Mouse (Mus musculus) urinary bladder, adult 2 months (tissue): ENCODE measurements around the gene Coa3. TPM values are rescaled to one million over a fixed set of nuclear protein-coding genes. Genes with fewer than 3 reads are reported as not detected.

Source experiments
- DNase-seq: peaks from one replicate; pipeline ENCODE4 v3.0.0; 2022; ENCODE audit warnings: low spot score
- polyA plus RNA-seq: library from polyadenylated mRNA; depleted of rRNA; stranded (reverse); fragments of >200 nt; gene quantifications from 2 replicates; pipeline ENCODE4 v1.2.3, GENCODE M21; 2012

The Coa3 gene
- polyA plus RNA-seq, 1 experiment, result 155 TPM

DNA sequence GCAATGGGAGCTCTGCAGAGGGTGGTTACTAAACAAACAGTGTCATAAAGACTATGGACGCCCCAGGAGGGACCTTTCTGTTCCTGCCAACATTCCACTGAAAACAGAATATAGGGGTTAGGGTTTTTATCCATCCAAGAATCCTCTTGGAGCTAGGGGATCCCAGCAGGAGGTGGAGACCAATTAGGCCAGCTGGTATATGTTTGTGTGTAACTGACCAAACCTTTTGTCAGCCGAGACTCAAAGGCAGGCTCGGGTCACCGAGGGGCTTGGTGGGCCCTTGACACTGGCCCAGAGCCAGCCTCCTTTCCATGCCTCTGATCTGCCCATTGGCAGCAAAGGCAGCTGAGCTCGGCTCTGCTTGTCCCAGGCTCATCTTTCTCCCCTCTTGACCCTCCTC lies 4.0 kb upstream of the Coa3 start:
- DNase-seq, result no peak

DNA sequence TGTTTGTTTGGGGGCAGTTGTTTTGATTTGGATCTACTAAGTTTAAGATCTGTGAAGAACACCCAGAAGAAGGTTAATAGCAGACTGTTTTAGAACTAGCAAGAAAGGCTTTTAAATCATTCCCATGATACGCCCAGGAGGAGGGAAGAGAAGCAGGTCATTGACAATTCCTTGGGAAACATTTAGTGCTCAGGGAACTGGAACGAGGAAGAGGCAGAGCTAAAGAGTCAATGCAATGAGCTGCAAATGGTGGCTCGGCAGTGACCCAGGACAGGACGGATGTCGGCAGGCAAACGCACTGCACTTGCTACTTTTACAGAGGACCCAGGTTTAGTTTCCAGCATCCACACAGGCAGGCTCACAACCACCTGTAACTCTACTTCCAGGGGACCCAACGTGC lies 1.9 kb upstream of the Coa3 start:
- no peak for DNase-seq

DNA sequence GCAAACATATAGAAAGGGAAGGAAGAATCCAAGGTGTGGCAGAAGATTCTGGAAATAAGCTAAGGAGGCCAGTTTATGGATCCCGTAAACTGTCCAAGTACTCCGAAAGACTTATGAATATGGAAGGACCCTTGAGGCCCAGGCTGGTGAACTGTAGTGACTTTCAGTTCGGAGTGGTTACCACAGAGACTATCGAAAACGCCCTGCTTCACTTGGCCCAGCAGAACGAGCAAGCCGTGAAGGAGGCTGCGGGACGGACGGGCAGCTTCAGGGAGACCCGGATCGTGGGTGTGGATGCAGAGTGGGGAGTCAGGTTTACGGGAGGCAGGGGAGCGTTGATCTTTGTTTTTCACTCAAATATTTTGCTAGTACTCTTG lies 267 bp upstream of the Coa3 start:
- DNase-seq, result no peak

DNA sequence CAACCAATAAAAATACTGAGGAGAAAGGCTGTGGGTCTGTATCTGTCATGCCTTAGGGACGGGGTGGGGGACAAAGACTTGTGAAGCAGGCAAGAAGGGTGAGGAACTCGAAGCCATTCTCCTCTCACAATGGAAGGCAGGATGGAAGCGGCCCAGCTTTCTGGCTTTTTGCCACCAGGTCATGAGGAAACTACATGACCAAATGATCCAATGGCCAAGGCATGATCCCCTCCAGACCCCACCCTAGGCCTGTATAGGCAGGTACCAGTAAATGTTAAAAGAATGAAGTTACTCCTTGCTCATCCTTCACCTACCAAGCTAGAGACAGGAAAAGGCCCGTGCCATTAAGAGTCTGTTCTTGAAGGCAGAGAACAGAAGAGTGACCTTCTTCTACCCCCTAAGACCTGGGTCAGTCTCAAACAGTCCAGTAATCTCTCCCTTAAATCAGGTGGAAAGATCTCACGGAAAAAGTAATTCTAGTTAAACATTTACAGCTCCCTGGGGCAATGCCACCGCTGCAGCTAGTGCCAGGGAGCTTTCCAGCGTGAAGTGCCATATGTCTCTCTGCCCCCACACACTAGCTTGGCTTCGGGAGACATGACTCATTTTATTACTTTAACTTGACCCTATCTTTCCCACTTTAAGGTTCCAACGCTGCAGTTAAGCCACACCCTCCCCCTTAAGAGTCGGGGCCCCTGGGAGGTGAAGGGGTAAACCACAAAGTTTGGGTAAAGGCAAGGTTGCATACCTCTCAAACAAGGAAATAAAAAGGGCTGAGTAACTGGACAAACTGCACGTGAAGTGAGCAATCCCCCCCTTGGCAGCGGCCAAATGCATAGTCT lies 1.3 kb downstream of the Coa3 start:
- no peak for DNase-seq

DNA sequence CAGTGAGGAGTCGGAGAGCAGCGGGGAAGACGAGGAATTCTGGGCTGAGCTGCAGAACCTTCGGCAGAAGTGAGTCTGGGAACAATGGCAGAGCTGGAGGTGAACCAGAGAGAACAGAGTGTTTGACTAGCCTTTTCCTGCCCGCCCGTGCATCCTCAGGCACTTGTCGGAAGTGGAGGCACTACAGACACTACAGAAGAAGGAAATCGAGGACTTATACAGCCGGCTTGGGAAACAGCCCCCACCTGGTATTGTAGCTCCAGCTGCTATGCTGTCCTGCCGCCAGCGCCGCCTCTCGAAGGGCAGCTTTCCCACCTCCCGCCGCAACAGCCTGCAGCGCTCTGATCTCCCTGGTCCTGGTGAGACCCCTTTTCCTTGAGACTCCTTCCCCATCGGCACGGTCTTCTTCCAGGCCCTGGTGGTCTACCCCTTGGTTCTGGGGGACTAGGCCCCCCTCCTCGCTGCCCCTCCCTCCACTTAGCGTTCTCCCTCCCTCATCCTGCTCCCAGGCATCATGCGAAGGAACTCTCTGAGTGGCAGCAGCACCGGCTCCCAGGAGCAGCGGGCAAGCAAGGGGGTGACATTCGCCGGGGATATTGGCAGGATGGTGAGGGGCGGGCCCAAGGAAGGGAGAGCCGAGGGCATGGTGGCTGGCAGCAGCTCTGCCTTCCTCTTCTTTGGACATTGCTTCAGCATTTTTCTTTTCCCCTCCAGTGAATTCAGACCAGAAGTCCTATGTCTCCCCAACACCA lies 2.4 kb downstream of the Coa3 start:
- DNase-seq, result no peak

DNA sequence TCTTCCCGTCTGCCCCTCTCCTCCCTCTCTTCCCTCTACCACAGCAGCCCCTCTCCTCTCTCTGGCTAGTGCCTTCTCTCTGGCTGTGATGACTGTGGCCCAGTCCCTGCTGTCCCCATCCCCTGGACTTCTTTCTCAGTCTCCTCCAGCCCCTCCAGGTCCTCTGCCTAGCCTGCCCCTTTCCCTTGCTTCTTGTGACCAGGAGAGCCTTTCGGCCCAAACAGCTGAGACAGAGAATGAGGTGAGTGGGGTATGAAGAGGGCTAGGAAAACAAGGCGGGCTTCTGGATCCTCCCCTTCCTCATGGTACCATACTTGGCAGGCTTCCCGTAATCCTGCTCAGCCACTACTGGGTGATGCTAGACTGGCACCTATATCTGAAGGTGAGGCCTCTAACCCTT lies 3.6 kb downstream of the Coa3 start:
- DNase-seq, result no peak

DNA sequence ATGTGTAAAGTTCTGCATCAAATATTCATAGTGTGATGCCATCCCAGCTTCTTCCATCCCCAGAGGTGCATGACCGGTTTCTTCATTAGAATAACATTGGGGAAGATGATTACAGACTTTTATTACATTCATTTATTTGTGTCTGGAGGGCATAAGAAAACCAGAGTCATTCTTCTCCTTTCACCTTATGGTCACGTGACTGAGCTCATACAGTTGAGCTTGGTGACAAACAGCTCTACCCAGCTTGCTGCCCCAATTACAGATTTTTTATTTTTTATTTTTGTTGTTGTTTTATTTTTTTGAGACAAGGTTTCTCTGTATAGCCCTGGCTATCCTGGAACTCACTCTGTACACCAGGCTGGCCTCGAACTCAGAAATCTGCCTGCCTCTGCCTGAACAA lies 6.5 kb downstream of the Coa3 start:
- DNase-seq, result no peak

DNA sequence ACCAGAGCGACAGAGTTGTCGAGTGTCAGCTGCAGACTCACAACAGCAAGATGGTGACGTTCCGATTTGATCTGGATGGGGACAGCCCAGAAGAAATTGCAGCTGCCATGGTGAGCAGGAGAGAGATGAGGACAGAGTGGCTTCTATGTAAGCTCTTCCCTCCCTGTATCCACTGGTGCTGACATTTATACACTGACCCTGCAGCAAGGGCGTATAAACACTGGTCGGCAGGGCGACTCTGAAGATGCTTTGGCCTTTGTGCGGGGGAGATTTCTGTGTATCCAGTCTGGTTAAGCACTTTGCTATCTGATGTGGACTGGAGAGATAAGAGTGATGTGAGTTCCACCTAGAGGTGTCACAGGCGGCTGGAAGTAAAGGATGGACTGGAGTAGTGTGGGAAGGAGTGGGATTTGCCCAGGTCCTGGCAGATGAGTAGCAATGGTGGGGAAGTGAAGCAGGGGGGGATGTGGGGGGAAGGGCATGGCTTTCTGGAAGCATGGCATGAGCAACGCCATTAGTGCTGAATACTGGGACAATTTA lies 9.3 kb downstream of the Coa3 start:
- no peak for DNase-seq

DNA sequence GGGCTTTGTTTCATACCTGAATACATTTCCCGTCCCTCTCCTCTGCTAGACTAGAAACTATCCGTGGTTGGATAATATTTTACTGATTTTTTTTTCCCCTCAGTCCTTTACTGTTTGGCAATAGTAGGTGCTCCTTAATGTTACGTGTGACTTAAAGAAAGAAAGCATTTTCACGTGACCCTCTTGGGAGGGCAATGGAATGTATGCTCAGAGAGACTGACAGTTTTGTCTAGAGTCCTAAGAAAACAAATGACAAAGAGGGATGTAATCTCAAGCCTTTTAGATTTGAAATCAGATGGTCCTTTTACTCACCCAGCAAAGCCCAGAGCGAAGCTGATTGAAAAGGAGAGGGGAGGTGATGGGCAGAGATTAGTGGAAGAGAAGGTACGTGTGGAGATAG lies 13.0 kb downstream of the Coa3 start:
- no peak for DNase-seq

DNA sequence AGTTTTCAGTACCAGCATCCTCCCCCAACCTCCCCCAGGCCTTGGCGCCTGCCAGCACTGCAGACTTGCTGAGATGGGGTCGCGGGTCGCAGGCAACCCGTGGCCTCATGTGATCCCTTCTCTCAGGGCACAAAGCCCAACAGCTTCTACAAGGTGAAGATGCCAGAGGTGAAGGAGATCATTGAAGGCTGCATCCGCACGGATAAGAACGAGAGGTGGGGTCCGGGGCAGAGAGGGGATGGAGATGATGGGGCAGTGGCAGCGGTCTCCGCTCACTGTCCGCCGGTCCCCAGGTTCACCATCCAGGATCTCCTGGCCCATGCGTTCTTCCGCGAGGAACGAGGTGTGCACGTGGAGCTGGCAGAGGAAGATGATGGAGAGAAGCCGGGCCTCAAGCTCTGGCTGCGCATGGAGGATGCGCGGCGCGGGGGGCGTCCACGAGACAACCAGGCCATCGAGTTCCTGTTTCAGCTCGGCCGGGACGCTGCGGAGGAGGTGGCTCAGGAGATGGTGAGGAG lies 13.9 kb downstream of the Coa3 start:
- DNase-seq, result no peak

DNA sequence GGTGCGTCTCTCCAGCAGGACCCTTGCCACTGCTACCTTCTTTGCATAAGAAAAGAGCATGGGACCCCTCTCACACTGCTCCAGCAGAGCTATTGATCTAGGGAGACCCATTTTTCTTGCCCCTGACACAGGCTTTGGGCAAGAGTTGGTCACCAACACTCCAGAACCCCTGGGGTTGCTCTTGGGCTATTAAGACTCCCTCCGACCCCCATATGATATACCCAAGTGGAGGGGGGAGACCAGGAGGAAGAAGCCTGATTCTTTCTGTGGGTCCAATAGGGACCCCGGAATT lies 15.0 kb downstream of the Coa3 start:
- no peak for DNase-seq

DNA sequence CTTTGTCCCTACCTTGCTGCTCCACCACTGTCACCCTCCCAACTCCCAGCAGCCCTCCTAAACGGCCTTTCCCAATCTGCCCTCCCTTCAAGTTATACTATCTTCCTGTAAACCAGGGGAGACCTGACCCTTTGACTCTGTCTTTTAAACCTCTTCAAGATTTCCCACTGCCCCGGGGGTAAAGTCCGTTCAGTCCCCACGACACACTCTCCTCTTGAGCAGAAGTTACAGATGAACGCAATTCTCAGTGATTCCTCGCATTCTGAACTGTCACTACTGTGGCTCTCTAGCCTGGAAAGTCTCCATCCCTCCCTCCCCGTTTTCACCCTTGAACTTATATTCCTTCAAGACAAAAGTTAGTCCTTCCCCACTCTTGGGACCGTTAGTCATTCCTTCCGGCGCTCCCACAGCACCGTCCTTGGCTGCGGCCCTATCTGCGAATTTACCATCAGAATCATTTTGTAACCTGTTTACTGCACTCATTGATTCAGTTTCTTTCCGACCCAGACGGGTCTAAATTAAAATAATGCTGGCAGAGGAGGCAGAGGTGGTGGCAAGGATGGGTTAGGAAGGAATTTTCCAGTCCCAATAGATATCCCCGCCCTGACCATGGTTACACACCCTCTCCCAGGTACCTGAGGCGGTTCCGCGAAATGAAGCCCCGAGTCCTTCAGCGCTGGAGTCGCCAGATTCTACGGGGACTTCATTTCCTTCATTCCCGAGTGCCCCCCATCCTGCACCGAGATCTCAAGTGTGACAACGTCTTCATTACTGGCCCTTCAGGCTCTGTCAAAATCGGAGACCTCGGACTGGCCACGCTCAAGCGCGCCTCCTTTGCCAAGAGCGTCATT lies 15.6 kb downstream of the Coa3 start:
- DNase-seq, result no peak

DNA sequence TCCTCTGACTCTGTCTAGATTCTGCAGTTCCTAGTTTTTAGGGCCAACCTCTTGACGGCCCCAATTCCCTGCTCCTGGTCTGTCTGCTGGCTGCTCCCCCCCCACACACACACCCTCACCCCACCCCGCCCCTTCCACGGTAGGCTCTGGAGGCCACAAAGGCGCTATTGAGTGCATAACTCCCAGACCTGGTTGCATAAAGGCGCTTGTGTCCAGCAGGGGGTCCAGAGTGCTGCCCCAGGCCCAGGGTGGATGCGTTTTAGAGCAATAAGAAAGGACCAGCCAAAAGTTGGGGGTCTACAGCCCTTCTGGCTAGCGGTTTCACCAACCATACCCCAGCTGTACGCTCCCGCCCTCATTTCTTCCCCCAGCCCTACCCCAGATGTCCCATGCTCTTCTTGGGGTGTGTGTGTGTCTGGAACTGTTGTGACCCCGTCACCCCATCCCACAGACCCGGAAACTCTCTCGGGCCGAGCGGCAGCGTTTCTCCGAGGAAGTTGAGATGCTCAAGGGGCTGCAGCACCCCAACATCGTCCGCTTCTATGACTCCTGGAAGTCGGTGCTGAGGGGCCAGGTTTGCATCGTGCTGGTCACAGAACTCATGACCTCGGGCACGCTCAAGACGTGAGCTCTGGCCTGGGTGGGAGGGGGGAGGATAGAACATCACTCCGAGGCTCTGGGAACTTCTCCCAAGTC lies 16.5 kb downstream of the Coa3 start:
- DNase-seq, result peak; percentile 19

DNA sequence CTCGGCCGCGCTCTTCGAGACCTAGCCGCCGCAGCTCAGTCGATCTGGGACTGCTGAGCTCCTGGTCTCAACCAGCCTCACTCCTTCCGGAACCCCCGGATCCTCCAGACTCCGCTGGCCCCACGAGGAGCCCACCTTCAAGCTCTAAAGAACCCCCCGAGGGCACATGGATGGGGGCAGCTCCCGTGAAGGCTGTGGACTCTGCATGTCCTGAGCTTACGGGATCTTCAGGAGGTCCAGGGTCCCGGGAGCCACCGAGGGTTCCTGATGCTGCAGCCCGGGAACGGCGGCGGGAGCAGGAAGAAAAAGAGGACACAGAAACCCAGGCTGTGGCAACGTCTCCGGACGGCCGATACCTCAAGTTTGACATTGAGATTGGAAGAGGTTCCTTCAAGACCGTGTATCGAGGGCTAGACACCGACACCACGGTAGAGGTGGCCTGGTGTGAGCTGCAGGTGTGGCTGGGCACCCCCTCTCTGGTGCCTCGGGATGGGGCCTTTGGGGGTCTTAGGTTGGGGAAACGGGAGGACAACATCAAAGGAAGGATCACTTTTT lies 18.0 kb downstream of the Coa3 start:
- no peak for DNase-seq

DNA sequence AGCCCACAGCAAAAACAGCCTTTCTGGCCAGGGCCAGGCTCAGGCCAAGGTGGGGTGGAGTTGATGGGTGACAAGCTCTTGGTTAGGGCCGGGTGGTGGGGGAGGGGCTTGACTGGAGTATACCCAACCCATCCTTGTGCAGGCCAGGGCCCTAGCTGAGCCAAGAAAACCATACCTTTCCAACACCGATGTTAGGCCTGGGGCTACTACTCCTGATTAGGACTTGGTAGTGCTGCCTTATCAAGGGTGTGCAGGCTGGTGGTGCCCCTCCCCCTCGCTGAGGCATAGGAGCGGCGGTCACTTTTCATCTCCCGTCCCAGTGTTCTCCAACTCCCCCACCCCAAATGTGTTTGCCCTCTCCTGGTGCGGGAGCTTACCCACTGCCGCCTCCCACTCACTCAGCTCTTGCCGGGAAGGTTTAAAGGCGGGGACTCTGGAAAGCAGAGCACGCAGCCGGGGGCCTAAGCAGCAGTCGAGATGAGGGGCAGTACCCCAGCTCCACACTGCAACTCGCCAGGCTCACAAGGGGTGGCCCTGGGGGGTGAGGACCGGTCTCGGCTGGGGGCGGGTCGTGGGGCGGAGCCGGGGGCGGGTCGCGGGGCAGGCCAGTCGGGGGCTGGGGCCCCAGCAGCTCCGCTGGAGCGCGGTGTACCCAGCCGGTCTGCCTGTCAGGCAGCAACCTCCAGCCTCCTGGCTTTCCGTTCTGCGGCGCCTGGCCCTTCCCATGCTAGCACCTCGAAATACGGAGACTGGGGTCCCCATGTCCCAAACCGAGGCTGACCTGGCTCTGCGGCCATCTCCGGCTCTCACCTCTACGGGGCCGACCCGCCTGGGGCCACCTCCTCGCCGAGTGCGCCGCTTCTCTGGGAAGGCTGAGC lies 18.7 kb downstream of the Coa3 start, which contains the start of gene Wnk4:
TSS of gene Wnk4 (plus strand) at position 620 of the 878 bp plus-strand sequence.
- peak; percentile 69 for DNase-seq

DNA sequence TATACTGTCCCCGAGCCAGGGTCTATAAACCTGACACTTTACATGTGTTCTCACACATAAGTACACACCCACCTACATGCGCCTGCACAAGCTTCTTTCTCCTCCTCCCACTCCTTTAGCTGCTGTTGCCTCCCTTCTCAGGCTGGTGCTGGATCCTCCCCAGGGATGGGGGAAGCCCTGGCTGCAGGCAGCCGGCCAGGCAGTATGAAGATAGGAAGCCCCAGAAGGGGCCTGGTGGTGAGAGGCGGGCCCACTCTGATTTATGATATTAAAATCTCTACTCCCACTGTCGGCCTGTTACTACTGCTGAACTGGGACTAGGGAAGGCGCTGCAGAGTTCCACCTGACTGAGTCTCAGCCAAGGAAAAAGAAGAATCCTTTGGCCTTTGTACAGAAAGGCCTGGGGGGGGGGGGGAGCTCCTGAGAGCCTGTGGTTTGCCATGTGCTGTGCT lies 19.6 kb downstream of the Coa3 start:
- DNase-seq, result peak; percentile 21

DNA sequence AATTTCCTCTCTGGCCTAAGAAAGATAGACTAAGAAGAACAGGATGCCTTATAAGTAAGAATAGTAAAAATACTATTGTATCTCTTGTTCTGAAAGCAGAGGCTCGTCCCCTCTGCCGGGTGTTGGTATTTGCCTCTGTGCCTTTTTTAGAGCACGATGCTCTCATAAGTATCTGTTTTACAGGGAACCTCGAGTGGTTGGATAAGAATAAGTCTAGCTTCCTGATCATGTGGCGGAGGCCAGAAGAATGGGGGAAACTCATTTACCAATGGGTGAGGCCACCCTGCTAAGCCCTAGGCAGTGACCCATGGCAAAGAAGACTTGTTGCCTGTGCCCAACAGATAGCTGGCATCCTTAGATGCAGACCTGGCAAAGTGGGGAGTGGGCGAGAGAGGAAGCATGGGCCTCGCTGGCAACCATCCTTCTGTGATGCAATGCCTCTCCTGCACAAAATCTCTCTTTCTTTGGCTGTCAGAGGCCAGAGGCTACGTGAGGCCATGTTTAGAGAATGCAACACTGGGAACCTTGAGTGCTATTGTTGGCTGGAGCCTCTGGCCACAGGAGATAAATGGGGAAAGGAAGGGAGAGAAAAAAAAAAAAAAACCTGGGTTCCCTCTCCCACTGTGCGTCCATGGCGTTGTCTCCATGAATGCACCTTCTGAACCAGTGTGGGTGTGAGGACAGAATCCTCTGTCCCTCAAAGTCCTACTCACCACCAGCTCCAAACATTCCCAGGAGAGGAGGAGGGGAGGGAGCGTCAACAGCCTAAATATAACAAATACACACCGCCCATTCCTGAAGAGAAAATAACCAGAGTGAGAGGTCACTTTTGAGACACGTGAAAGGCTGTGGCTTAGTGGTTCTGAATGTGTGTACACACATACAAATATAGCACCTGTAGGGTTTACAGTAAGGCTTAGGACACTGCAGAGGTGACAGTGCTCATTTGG lies 22.8 kb downstream of the Coa3 start:
- no peak for DNase-seq

DNA sequence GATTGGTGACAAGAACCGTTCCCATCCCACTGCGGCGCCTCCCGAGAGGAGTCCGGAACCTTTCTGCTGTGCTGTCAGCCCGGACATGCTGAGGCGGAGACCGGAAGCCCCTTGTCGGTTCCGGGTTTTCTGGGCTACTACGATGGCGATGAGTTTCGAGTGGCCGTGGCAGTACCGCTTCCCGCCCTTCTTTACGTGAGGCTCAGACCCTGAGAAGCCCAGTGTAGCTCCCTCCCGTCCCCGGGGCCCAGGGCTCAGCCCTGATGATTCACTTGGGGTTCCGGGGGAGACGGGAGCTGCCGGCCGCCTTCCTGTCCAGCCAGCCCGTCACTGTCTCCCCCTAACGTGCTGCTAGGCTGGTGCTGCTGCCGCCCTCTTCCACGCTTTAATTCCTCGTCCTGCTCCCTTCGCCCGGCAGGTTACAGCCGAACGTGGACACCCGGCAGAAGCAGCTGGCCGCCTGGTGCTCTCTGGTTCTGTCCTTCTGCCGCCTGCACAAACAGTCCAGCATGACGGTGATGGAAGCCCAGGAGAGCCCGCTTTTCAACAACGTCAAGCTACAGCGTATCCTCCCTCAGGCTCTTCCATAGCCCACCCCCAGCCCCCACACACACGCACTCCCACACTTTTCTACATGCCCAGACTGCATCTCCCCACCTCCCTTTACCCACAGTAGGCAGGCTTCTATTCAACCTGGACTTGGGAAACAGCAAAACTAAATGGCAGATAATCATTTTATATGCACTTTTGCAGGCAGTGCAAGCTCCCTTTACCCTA lies 25.1 kb downstream of the Coa3 start, which contains the start of gene Vps25:
TSS of gene Vps25 (plus strand) at position 95 of the 777 bp plus-strand sequence.
- peak; percentile 77 for DNase-seq
